Mouse (Mus musculus) CD4-positive helper T cell, adult 2 months (primary cell): Measurements from ENCODE around the gene Thumpd2.

Source experiments
- DNase-seq: peaks from one replicate; pipeline ENCODE4 v3.0.0-alpha.2; 2012; ENCODE audit warnings: low read depth, missing footprints, low spot score

The Thumpd2 gene

DNA sequence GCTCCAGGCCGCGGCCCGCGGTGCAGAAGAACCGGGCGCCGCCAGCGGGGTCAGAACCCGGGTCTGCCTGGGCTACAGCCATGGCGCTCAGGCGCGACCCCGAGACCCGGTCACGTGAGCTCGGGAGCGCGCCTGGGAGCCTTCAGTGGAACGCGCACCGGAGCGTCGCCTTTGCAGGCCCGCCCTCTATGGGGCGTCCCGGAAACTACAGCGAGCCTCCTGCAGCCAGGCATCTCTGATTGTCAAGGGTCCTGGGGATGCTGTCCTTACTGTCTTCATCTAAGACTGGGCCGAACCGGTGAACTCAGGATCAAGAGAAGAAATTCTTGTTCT is at the start of gene Thumpd2:
Gene Thumpd2 (minus strand): TSS at position 104 of the 333 bp plus-strand sequence.
- DNase-seq, result peak; percentile 91

GRCm38 (mm10) chr17:81104237-81104636 is 39.4 kb upstream of the Thumpd2 start:
- DNase-seq, result no peak

- DNase-seq, result no peak
Measured at GRCm38 (mm10) chr17:81102866-81103265, 38.0 kb upstream of the Thumpd2 start.

GRCm38 (mm10) chr17:81098444-81098843 is 33.6 kb upstream of the Thumpd2 start:
- DNase-seq, result no peak

- no peak for DNase-seq
Measured at GRCm38 (mm10) chr17:81096490-81096889, 31.6 kb upstream of the Thumpd2 start.

- no peak for DNase-seq
Measured at GRCm38 (mm10) chr17:81092794-81093193, 27.9 kb upstream of the Thumpd2 start.

GRCm38 (mm10) chr17:81088866-81089265 is 24.0 kb upstream of the Thumpd2 start:
- no peak for DNase-seq

DNA sequence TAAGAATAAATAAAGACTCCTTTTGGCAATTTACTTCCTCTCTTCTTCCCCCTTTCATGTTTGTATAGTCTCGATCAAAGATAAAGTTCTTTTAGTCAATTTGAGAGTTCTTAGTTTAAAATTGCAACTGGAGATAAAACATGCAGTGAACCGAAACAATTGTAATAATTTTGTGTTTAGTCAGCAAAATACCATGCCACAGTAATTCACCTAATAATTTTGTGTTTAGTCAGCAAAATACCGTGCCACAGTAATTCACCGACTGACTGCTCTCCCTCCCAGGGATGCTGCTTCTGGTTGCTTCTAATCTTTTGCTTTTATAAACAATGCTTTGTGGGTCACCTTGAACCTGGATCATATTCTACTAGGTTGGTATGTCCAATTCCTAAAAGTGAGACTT is 22.9 kb upstream of the Thumpd2 start:
- no peak for DNase-seq

DNA sequence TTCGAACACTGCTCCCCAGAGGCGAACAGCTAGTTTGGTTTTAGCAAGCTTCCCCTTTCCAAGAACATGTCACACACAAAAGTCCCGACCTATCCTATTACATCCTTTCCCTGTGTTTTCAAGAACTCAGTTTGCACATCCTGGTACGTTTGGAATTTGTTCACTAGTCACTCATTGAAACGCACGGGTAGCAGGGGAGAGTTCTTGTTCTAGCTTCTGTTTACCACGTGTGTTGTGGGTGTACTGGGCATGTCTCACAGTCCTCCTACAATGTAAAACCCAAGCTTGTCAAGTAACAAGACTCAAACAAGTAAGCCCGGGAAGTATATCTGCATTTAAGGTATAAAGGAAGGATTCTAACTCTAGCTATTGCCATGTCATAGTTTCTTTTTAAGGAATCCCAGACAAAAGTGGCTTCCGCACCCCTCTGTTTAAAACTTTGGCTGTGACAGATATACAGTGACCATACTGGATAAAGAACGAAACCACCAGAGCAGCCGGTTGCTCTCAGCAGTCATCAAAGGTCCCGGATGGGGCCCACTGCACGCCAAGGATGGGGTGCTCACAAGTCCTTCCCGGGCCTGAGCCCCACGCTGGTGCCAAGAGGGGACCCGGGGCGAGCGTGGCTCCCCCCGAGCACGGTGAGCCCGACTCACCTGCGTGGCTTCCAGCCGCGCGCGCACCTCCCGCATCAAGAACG is 453 bp downstream of the Thumpd2 start:
- DNase-seq, result no peak

- peak; percentile 18 for DNase-seq
Measured at GRCm38 (mm10) chr17:81063346-81063745, 1.5 kb downstream of the Thumpd2 start.

- DNase-seq, result no peak
Measured at GRCm38 (mm10) chr17:81062349-81062871, 2.5 kb downstream of the Thumpd2 start.

DNA sequence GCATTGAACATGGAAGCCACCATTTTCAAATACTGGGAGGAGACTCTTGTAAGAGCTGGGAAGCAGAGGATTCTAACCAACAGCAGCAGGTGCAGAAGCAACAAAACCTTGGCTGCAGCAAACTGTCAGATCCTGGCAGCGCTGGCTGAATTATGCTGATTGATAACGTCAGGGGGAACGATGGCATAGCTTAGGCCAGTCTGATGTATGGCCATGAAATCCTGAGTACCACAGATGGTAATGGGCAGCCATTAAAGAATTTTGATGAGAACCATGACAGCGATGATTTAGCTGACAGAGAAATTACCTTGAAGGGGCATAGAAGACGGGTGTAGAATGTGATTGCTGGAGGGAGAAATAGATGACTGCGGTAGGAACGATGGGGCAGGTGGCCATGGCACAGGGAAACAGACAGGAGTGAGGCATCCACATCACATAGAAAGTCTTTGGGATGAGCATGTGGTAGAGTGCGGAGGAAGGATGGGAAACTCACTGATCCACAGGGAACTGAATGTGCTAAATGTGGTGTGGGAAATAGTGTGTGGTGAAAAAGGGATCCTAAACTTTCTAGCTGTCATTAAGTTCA is 8.0 kb downstream of the Thumpd2 start:
- DNase-seq, result no peak

DNA sequence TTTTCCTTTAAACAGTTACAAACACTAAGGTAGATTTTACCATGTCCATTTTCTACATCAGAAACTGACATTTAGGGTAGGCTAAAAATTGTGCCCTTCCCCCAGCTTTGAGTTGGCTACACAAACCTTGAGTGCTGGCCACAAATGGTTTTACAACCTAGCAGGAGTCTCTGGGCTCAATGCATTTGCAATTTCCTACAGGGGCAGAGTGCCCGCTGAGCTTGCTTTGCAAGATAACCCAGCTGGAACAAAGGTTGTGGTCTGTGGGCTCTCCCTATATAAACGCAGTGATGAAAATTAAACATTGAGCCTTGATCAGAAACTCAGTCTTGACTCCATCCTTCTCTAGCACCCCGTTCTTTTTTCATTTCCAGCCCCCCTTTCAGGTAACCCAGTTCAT is 8.8 kb downstream of the Thumpd2 start:
- DNase-seq, result no peak

- DNase-seq, result no peak
Measured at GRCm38 (mm10) chr17:81055522-81055921, 9.4 kb downstream of the Thumpd2 start.

- no peak for DNase-seq
Measured at GRCm38 (mm10) chr17:81053274-81053673, 11.6 kb downstream of the Thumpd2 start.

DNA sequence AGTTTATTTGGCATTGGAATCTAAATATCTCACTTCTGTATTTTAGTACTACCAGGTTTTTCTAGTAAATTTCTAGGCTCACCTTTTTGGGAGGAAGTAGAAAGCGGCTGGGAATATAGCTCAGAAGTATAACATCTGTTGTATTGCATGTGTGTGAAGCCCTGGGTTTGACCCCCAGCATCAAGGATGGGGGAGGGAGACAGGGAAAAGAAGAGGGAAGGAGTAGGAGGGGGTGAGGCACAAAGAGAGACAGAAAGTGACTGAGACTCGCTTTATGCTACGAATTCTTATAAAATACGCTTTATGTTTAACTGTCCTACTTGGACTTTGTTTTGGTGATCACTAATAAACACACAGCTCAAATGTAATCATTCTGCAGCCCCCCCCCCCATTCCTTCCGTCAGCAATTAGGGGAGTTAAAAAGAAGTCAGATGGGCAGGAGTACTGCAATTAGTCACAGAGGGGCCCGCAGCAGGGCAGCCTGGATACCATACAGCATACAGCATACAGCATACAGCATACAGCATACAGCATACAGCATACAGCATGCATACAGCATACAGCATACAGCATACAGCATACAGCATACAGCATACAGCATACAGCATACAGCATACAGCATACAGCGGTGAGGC is 16.8 kb downstream of the Thumpd2 start:
- DNase-seq, result no peak

DNA sequence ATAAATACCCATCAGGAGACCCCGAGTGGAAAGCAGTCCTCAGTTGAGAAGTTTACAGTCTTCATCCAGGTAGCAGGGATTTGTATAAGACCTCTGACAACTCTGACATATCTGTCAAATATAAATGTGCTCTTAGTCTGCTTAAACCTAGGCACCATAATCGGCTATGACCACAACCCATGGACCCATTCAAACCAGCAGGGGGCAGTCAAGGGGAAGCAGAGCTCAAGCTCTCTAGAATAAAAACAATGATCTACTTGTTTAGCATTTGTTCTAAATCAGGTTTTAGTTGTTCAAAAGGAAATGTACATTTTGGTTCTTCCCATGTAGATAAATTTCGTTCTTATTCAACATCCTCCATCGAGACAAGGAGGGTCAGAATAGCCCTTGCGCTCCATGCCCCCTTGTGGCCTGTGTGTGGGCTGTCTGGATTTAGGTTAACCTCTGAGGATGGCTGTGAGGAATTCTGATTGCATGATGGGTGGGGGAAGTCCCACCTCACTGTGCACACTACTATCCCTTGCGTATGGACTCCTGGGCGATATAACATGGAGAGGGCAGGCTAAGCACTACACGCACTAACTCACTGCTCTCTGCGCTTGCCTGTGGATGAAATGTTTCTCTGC is 19.2 kb downstream of the Thumpd2 start:
- DNase-seq, result peak; percentile 57

- peak; percentile 34 for DNase-seq
Measured at GRCm38 (mm10) chr17:81045115-81045514, 19.8 kb downstream of the Thumpd2 start.

- no peak for DNase-seq
Measured at GRCm38 (mm10) chr17:81044356-81044755, 20.5 kb downstream of the Thumpd2 start.

- no peak for DNase-seq
Measured at GRCm38 (mm10) chr17:81041662-81042061, 23.2 kb downstream of the Thumpd2 start.

DNA sequence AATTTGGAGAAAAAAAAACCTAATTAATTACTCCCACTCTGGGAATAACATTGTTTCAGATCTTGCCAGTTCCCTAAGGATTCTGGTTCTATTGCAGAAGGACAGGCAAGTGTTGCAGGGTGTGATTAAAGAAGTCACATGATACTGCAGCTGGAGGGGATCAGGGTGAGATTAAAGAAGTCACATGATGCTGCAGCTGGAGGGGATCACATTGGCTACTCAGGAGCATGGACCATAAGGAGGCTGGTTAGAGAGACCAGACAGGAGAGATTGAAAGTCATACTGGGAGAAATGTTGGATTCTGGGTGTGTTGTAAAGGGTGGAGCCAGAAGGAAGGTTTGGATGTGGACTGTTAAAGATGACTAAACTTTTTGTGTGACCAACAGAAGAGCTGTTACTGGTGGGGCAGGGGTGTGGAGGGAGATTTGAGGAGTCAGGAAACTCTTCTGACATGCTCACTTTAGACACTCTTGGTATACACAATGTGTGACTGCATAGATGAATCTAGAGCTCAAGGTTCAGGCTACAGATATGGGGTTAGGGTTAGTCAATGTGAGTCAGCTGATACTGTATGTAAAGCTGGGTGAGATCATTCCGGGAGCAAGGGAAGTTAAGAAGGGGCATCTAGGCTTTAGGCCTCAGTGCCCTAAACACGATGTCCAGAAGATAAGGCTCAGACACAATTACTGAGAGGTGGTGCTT is 26.0 kb downstream of the Thumpd2 start:
- no peak for DNase-seq

DNA sequence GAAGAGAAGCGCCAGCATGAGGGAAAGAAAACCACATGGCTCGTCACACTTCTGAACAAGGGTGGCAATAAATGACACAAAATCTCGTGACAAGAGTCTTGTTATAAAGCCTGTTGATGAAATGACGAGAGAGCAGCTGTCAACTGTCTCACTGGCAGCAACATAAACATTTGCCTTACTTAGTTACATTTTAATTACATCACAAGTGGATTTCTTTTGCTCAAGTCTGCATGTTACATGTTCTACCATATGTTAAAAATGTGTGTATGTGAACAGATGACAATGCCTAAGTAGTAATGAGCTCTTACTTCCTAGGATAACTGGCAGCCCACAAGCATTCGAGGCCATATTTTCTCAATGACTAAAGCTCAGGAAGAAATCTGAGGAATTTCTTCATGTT is 29.5 kb downstream of the Thumpd2 start:
- DNase-seq, result no peak
